Mouse (Mus musculus) lung, embryonic 14.5 days (tissue): ENCODE results near the gene Fn3krp. TPM values are rescaled to one million over a fixed set of nuclear protein-coding genes. Genes with fewer than 3 reads are reported as not detected.
A peak's percentile ranks its signal among the peaks of the same experiment; 100 is the strongest.

Experiments used
- ATAC-seq: fragments of 200-750 bp; cut with Nextera tagmentation; 2 replicates; pipeline ENCODE4 v1.8.0; 2017; ENCODE audit warnings: mild to moderate bottlenecking, moderate TSS enrichment, moderate library complexity; ENCODE audit not compliant: insufficient read depth
- DNase-seq: peaks from one replicate; pipeline ENCODE4 v3.0.0-alpha.2; 2015
- H3K27ac ChIP-seq: fragments of 300-500 bp; sonication (generic); 2 replicates; pipeline ENCODE4 v1.5.1; 2014; ENCODE audit warnings: low read depth, mild to moderate bottlenecking, moderate library complexity
- H3K27me3 ChIP-seq: fragments of 300-500 bp; sonication (generic); 2 replicates; pipeline ENCODE4 v1.6.1; 2014; ENCODE audit warnings: low read length, control low read depth; ENCODE audit not compliant: insufficient read depth
- H3K36me3 ChIP-seq: fragments of 300-500 bp; sonication (generic); 2 replicates; pipeline ENCODE4 v1.6.1; 2014; ENCODE audit warnings: control low read depth; ENCODE audit not compliant: insufficient read depth
- H3K4me1 ChIP-seq: fragments of 300-500 bp; sonication (generic); 2 replicates; pipeline ENCODE4 v1.6.1; 2014; ENCODE audit warnings: antibody characterized with exemption, control low read depth; ENCODE audit not compliant: insufficient read depth
- H3K4me2 ChIP-seq: fragments of 300-500 bp; sonication (generic); 2 replicates; pipeline ENCODE4 v1.6.1; 2014; ENCODE audit warnings: mild to moderate bottlenecking
- H3K4me3 ChIP-seq: fragments of 300-500 bp; sonication (generic); 2 replicates; pipeline ENCODE4 v1.5.1; 2014; ENCODE audit warnings: low read depth, low read length
- H3K9ac ChIP-seq: fragments of 300-500 bp; sonication (generic); 2 replicates; pipeline ENCODE4 v1.6.1; 2014
- H3K9me3 ChIP-seq: fragments of 300-500 bp; sonication (generic); 2 replicates; pipeline ENCODE4 v1.6.1; 2016; ENCODE audit warnings: low read depth, low read length, control low read depth
- CTCF ChIP-seq: IDR thresholded peaks from 2 replicates; pipeline ENCODE4 v1.5.1; 2016; ENCODE audit warnings: antibody characterized with exemption, low read depth
- WGBS: fragments of 180-500 bp; shearing (Covaris S2); extraction: QIAGEN DNeasy Blood & Tissue Kit; methylation state at CpG from one replicate; pipeline ENCODE4 v1.1.7; 2014; 5-methylcytosine and 5-hydroxymethylcytosine counted together
- polyA plus RNA-seq: library from polyadenylated mRNA; unstranded; fragments of >200 nt; fragmentation: Nextera tagmentation; extraction: Ambion mirVana; gene quantifications from 2 replicates; pipeline ENCODE4 v1.2.1, GENCODE M21; 2014

The Fn3krp gene
- polyA plus RNA-seq, 1 experiment from 2014 or later: 5.6 TPM

DNA sequence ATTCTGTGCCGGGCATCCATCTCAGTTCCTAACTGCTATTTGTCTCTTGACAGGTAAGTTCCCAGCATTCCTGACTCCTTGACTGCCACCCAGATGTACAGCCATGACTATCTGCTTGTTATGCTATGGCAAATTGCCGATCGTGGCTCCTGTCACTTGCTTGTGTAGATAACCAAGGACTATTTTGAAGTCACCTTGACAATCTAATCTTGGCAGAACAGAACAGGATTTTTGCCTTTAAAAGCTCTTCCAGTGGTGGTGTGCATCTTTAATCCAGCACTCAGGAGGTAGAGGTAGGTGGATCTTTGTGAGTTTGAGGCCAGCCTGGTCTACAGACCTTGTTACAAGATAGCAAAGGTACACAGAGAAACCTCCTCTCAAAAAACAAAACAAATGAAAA, 28.8 kb upstream of the Fn3krp start:
- Histone ChIP-seq H3K27me3 (no peaks in the 10 kb centered on the region; the same call in 1 of the 2 replicates), H3K4me2 (no peak overlapping the region), H3K27ac (no peak overlapping the region), H3K4me1 (no peaks in the 10 kb centered on the region), H3K9ac (no peak overlapping the region), H3K4me3 (no peak overlapping the region), H3K9me3 (no peaks in the 10 kb centered on the region), H3K36me3 (no peaks in the 10 kb centered on the region)
- no peak for ATAC-seq
- DNase-seq: no peak
- no peak for TF ChIP-seq CTCF
- 82% methylated on average over 3 of the region's 3 CpGs for WGBS

DNA sequence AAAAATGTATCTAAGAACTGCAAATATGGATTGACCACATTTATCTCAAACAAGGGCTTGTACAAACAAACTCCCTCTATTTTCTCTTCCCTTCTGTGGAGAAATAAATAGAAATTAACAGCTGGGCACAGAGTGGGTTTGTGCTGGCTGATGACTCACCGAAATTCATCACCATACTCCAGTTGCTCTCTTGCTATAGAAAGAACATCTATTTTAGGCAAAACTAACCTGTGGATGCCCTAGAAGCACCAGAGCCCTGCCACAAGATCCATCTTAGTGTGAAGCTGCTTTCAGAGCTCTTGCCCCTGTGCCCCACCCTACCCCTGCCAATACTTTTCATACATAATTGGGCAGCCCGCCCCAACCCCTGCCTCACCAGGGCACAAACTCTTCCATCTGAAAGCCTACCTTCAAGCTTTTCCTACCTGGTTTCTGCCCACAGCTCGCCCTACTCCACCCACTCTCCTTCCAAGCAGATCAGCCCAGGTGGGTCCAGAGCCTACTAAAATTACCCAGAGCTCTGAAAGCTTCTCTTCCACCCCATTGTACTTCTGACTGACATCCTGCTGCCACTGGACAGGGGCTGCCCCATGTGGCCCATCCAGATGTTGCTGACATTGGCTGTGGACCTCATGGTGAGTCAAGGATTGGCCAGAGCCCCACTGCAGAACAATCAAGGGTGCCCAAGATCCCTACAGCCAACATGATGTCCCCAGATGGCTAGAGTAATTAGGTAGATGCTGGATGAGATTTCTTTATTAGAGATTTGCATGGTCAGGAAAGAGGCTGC, 13.6 kb upstream of the Fn3krp start:
- no peak overlapping the region for H3K4me2 ChIP-seq
- H3K27me3 ChIP-seq: no peaks in the 10 kb centered on the region
- 65% methylated on average over 3 of the region's 3 CpGs for whole genome bisulfite sequencing
- no peaks in the 10 kb centered on the region for H3K4me1 ChIP-seq
- H3K27ac ChIP-seq: no peak overlapping the region
- no peak for DNase-seq
- H3K36me3 ChIP-seq: no peaks in the 10 kb centered on the region
- H3K9ac ChIP-seq: no peak overlapping the region
- no peak for ATAC-seq
- H3K9me3 ChIP-seq: no peaks in the 10 kb centered on the region
- no peak for TF ChIP-seq CTCF
- no peak overlapping the region for H3K4me3 ChIP-seq

DNA sequence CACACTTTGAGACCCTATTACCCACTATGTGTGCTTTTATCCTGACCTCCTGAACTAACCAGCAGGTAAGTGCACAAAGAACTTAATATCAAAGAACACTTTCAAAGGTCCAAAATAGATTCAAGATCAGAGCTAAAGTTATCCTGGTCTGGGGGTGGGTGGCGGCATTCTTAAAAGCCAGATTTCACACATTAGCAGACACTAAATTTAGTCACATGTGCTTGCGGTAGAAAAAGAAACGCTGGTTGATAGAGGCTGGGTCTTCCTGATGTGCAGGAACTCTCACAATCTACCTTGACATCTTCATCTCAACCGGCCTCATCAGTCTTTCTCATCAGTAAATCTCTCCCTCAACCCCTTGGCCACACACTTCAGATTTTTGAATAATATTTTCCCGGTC, 6.4 kb upstream of the Fn3krp start:
- Histone ChIP-seq H3K4me3 (no peak overlapping the region), H3K27me3 (no peaks in the 10 kb centered on the region), H3K36me3 (no peaks in the 10 kb centered on the region), H3K4me1 (no peaks in the 10 kb centered on the region), H3K9ac (no peak overlapping the region), H3K4me2 (no peak overlapping the region), H3K27ac (no peak overlapping the region), H3K9me3 (no peaks in the 10 kb centered on the region)
- no peak for DNase-seq
- no peak for ATAC-seq
- no peak for TF ChIP-seq CTCF
- WGBS: 74% methylated on average over 5 of the region's 5 CpGs

DNA sequence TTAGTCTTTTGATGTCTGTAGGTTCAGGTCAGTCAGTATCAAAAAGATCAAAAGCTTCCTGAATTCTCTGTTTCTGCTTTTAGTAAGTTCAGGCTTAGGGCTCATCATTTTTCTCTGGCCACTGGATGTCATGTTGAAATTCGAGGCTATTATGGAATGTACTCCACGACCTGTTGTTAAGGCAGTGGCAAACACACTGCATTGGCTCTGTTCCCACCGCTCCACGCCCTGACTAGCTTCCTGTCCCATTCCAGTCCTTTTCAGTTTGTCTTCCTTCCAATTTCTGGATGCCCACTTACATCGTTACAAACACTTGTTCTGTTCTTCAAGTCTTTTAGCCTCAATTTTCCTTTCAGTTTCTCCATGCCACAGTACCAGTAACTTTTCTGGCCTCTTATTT, 5.8 kb upstream of the Fn3krp start:
- Histone ChIP-seq H3K27ac (no peak overlapping the region), H3K9ac (no peak overlapping the region), H3K4me2 (no peak overlapping the region), H3K9me3 (no peaks in the 10 kb centered on the region), H3K27me3 (no peaks in the 10 kb centered on the region), H3K36me3 (no peaks in the 10 kb centered on the region), H3K4me1 (0 out of 2 replicates have a peak, but pooled peaks cover 1% of the 10 kb centered on the region), H3K4me3 (no peak overlapping the region)
- 42% methylated on average over 5 of the region's 5 CpGs for WGBS
- no peak for TF ChIP-seq CTCF
- ATAC-seq (no peak), DNase-seq (peak; percentile 11)

DNA sequence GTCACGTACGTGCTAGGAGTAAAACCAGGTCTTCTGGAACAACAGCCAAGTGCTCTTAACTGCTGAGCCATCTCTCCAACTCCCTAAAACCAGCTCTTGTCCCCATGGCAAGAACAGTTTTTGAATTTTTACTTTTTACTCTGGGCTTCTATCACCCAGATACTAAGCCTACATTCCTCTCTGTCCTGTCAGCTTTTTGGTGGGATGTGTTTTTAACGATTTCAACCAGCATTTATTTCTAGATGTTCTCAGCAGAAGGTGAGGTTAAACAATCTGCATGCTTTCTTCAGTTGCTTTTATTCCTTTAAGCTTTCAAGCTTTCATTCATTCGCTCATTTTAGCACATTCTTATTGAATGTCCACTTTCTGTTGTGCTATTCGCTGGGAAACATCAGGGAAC, 3.2 kb upstream of the Fn3krp start:
- Histone ChIP-seq H3K4me2 (no peak overlapping the region), H3K36me3 (no peaks in the 10 kb centered on the region), H3K9ac (no peak overlapping the region), H3K4me3 (no peak overlapping the region), H3K27me3 (no peaks in the 10 kb centered on the region), H3K9me3 (no peaks in the 10 kb centered on the region), H3K27ac (no peak overlapping the region), H3K4me1 (0 out of 2 replicates have a peak, but pooled peaks cover 8% of the 10 kb centered on the region)
- DNase-seq: no peak
- WGBS: 74% methylated on average over 5 of the region's 5 CpGs
- ATAC-seq: no peak
- TF ChIP-seq CTCF: no peak

DNA sequence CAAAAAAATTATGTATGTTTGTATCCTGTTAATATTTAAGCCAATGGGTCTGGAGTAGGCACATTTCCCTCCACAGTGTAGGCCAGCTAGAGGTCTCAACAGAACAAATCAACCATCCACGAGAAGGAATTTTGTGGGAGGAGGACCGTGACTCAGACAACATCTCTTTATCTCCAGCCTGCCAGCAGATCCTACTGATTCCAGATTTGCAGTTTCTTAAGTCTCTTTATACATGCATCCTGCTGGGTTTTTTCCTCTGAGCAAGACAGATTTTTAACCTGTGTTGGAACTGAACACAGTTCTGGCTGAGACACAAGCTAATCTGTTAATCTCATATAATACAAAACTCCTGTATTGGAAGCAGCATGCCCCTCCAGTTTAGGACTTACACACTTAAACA, 2.3 kb upstream of the Fn3krp start:
- H3K9me3 ChIP-seq: no peaks in the 10 kb centered on the region
- WGBS: 63% methylated on average over 2 of the region's 2 CpGs
- H3K27me3 ChIP-seq: no peaks in the 10 kb centered on the region
- DNase-seq (no peak), ATAC-seq (no peak)
- no peak overlapping the region for H3K4me3 ChIP-seq
- no peaks in the 10 kb centered on the region for H3K36me3 ChIP-seq
- 0 out of 2 replicates have a peak, but pooled peaks cover 8% of the 10 kb centered on the region for H3K4me1 ChIP-seq
- TF ChIP-seq CTCF: no peak
- no peak overlapping the region for H3K9ac ChIP-seq
- no peak overlapping the region for H3K4me2 ChIP-seq
- H3K27ac ChIP-seq: no peak overlapping the region

DNA sequence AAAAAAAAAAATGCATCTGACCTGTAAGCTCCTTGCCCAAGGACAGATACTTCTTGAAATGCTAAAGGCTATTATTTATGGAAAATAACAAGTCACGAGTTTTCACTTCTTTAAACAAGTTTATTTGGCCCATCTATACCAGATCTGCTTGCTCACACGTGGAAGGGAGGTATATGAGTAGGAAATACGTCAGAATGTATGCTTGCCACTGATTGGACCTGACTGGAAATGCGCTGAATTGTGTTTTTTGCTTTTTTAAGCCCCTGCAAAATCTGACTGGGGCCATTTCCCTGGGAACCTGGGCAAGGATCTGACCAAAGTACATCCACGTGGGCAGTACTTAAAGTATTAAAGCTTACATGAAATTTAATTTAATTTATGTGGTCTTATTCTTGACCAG, 822 bp upstream of the Fn3krp start:
- Histone ChIP-seq H3K27ac (peak overlapping the region; percentile 64; the same call in 1 of the 2 replicates), H3K4me1 (0 out of 2 replicates have a peak, but pooled peaks cover 8% of the 10 kb centered on the region), H3K9me3 (no peaks in the 10 kb centered on the region), H3K4me3 (peak overlapping the region; percentile 71; the same call in 1 of the 2 replicates), H3K4me2 (peak overlapping the region; percentile 76), H3K9ac (peak overlapping the region; percentile 47; the same call in 1 of the 2 replicates), H3K36me3 (no peaks in the 10 kb centered on the region), H3K27me3 (no peaks in the 10 kb centered on the region)
- ATAC-seq: no peak
- no peak for DNase-seq
- WGBS: 51% methylated on average over 5 of the region's 5 CpGs
- no peak for TF ChIP-seq CTCF
